ENCODE assay signal across 11 mouse cellular contexts in genomic region chr14:72887470-72888071, GRCm38 (mm10).
DNase-seq lines count a peak whose midpoint lies in the region; ATAC-seq and TF ChIP-seq lines count a peak whose summit lies in the region.
"Had no signal": no experiment of that assay in that cellular context is flagged by ENCODE, and none has a peak within 500 bp of the region (broad histone marks: within the 10 kb centered on the region; RNA-seq: fewer than 3 reads in every experiment).

No protein-coding gene starts in this region.

- no peak overlapping the region for H3K4me3 ChIP-seq in kidney, embryonic 14.5 days (ENCODE audit: low read length)
- H3K4me3 ChIP-seq in kidney, adult 2 months (ENCODE audit: insufficient read depth, low read depth, low read length) = no peak overlapping the region
- H3K4me3 ChIP-seq in embryonic fibroblast, embryonic 13.5 days (ENCODE audit: insufficient read depth, low read length) = no peak overlapping the region
- no peak overlapping the region for H3K4me3 ChIP-seq in forebrain, embryonic 15.5 days
- no peak overlapping the region for H3K4me3 ChIP-seq in midbrain, embryonic 14.5 days (replicated peaks; ENCODE audit: low read depth, low read length)
- H3K4me3 ChIP-seq: midbrain, embryonic 13.5 days had no signal

- no peak for ATAC-seq in kidney, embryonic 14.5 days (ENCODE audit: low FRiP score, low TSS enrichment)
- peak; percentile 58 for ATAC-seq in CD4-positive, CD25-positive, alpha-beta regulatory T cell, adult 4 months
- peak; percentile 59; the same call in 1 of the 2 replicates for ATAC-seq in megakaryocyte-erythroid progenitor cell, adult 5-6 weeks (replicated peaks; ENCODE audit: low FRiP score, low TSS enrichment, poor library complexity, severe bottlenecking)
- no peak for ATAC-seq in forebrain, embryonic 15.5 days (replicated peaks)
- no peak for ATAC-seq in midbrain, embryonic 14.5 days (ENCODE audit: low FRiP score, low TSS enrichment)
- ATAC-seq: midbrain, embryonic 13.5 days had no signal

- no peaks in the 10 kb centered on the region for H3K36me3 ChIP-seq in kidney, embryonic 14.5 days (ENCODE audit: control insufficient read depth, insufficient read depth, low read length)
- H3K36me3 ChIP-seq in kidney, adult 2 months (ENCODE audit: control insufficient read depth, insufficient read depth, low read length) = no peaks in the 10 kb centered on the region
- H3K36me3 ChIP-seq in forebrain, embryonic 15.5 days = no peaks in the 10 kb centered on the region
- H3K36me3 ChIP-seq in midbrain, embryonic 14.5 days (ENCODE audit: control insufficient read depth, insufficient read depth, low read length) = no peaks in the 10 kb centered on the region
- H3K36me3 ChIP-seq: midbrain, embryonic 13.5 days had no signal

- H3K9me3 ChIP-seq in kidney, embryonic 14.5 days (ENCODE audit: control insufficient read depth, low read length) = no peaks in the 10 kb centered on the region
- H3K9me3 ChIP-seq in forebrain, embryonic 15.5 days = no peaks in the 10 kb centered on the region
- H3K9me3 ChIP-seq in midbrain, embryonic 14.5 days (ENCODE audit: control insufficient read depth, low read length) = no peaks in the 10 kb centered on the region
- H3K9me3 ChIP-seq: midbrain, embryonic 13.5 days had no signal

- no peak for TF ChIP-seq POLR2A in kidney, adult 2 months (IDR thresholded peaks at IDR 0.05; ENCODE audit: low read depth, low read length)
- TF ChIP-seq POLR2A in embryonic fibroblast, embryonic 13.5 days (IDR thresholded peaks at IDR 0.05; ENCODE audit: low read depth, low read length) = no peak

- H3K4me2 ChIP-seq in kidney, embryonic 14.5 days (replicated peaks; ENCODE audit: low read depth, low read length) = no peak overlapping the region
- H3K4me2 ChIP-seq in forebrain, embryonic 15.5 days (replicated peaks) = no peak overlapping the region
- H3K4me2 ChIP-seq in midbrain, embryonic 14.5 days (ENCODE audit: low read length) = no peak overlapping the region
- H3K4me2 ChIP-seq: midbrain, embryonic 13.5 days had no signal

- no peak for TF ChIP-seq CTCF in kidney, adult 2 months (conservative IDR thresholded peaks at IDR 0.05; ENCODE audit: insufficient read depth, insufficient read length, low read depth, low read length)
- no peak for TF ChIP-seq CTCF in embryonic fibroblast, embryonic 13.5 days (IDR thresholded peaks at IDR 0.05; ENCODE audit: borderline replicate concordance, insufficient read depth, low read length)

- H3K27me3 ChIP-seq in kidney, embryonic 14.5 days (ENCODE audit: control insufficient read depth, insufficient read depth, low read length) = no peaks in the 10 kb centered on the region
- H3K27me3 ChIP-seq in kidney, adult 2 months (replicated peaks; ENCODE audit: control insufficient read depth, insufficient read depth, low read length) = no peaks in the 10 kb centered on the region
- no peaks in the 10 kb centered on the region for H3K27me3 ChIP-seq in forebrain, embryonic 15.5 days
- no peaks in the 10 kb centered on the region for H3K27me3 ChIP-seq in midbrain, embryonic 14.5 days (ENCODE audit: control insufficient read depth, insufficient read depth, low read length)
- H3K27me3 ChIP-seq: midbrain, embryonic 13.5 days had no signal

- H3K27ac ChIP-seq in kidney, embryonic 14.5 days (ENCODE audit: low read depth, low read length) = peak overlapping the region; percentile 5; the same call in 1 of the 2 replicates
- H3K27ac ChIP-seq in kidney, adult 2 months (ENCODE audit: insufficient read depth, low read depth, low read length) = no peak overlapping the region
- H3K27ac ChIP-seq in embryonic fibroblast, embryonic 13.5 days (ENCODE audit: insufficient read depth, low read length) = peak overlapping the region; percentile 99
- H3K27ac ChIP-seq in forebrain, embryonic 15.5 days (replicated peaks) = no peak overlapping the region
- H3K27ac ChIP-seq in midbrain, embryonic 14.5 days (replicated peaks; ENCODE audit: low read depth, low read length) = no peak overlapping the region
- H3K27ac ChIP-seq: midbrain, embryonic 13.5 days had no signal

- no peaks in the 10 kb centered on the region for H3K4me1 ChIP-seq in kidney, embryonic 14.5 days (ENCODE audit: control insufficient read depth, insufficient read depth, low read length)
- 0 out of 2 replicates have a peak, but pooled peaks cover 2% of the 10 kb centered on the region for H3K4me1 ChIP-seq in kidney, adult 2 months (ENCODE audit: control insufficient read depth, insufficient read depth, low read length)
- peaks cover 16% of the 10 kb centered on the region for H3K4me1 ChIP-seq in embryonic fibroblast, embryonic 13.5 days (ENCODE audit: control insufficient read depth, insufficient read depth, low read length)
- H3K4me1 ChIP-seq in forebrain, embryonic 15.5 days = no peaks in the 10 kb centered on the region
- H3K4me1 ChIP-seq in midbrain, embryonic 14.5 days (ENCODE audit: control insufficient read depth, insufficient read depth, low read length) = no peaks in the 10 kb centered on the region
- H3K4me1 ChIP-seq: midbrain, embryonic 13.5 days had no signal

- no peak for DNase-seq in kidney, adult 2 months
- DNase-seq in frontal cortex, postnatal 10 days (ENCODE audit: low spot score in 2 of 2) = no peak
- DNase-seq in midbrain, embryonic 14.5 days = no peak
- DNase-seq: cerebellum, adult 11-12 months; retina, postnatal 1 day had no signal

- H3K9ac ChIP-seq in kidney, embryonic 14.5 days (ENCODE audit: low read depth, low read length) = no peak overlapping the region
- no peak overlapping the region for H3K9ac ChIP-seq in forebrain, embryonic 15.5 days (replicated peaks)
- H3K9ac ChIP-seq in midbrain, embryonic 14.5 days (replicated peaks; ENCODE audit: low read length) = no peak overlapping the region
- H3K9ac ChIP-seq: midbrain, embryonic 13.5 days had no signal

- WGBS in kidney, embryonic 14.5 days = 32% methylated on average over 14 of the region's 14 CpGs
- 39% methylated on average over 14 of the region's 14 CpGs for WGBS in kidney, adult 2 months
- 45% methylated on average over 14 of the region's 14 CpGs for WGBS in forebrain, embryonic 15.5 days
- WGBS in midbrain, embryonic 14.5 days = 60% methylated on average over 14 of the region's 14 CpGs

Comparison
In these comparisons a context has a peak if more than half of its experiments do, and no peak if none do; other contexts are left out.
1. H3K27ac ChIP-seq: peak in kidney, embryonic 14.5 days (single experiment) and embryonic fibroblast, embryonic 13.5 days (single experiment); none in kidney, adult 2 months (single experiment), forebrain, embryonic 15.5 days (single experiment) and midbrain, embryonic 14.5 days (single experiment).
2. ATAC-seq: peak in CD4-positive, CD25-positive, alpha-beta regulatory T cell, adult 4 months (single experiment) and megakaryocyte-erythroid progenitor cell, adult 5-6 weeks (single experiment); none in kidney, embryonic 14.5 days (single experiment), forebrain, embryonic 15.5 days (single experiment) and midbrain, embryonic 14.5 days (single experiment).